Mouse (Mus musculus): ENCODE measurements around the gene Agl. TPM values are rescaled to one million over a fixed set of nuclear protein-coding genes. Genes with fewer than 3 reads are reported as not detected.
"Not testable (repeated sequence)": the region's sequence is repeated elsewhere in the genome, so short reads cannot be mapped to it uniquely, and the experiment has no call there.

Agl gene
- polyA plus RNA-seq, 1 experiment: 8.9 TPM

DNA sequence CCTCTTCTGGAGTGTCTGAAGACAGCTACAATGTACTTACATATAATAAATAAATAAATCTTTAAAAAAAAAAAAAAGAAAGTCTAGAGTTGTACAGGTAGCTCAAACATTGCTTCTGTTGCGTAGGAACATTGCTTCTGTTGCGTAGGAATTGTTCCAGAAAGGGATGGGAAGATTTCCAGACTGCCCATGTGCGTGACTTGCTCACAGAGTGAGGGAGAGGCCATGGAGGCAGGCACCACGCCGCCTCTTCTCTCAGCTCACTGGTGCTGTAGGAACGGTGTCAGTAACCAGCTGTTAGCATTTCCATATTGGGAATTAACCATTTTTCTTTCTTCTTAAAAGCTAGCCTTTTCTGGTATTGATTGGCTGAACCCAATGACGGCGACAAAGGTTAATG, 55.1 kb downstream of the Agl start:
- H3K27me3 ChIP-seq (ENCODE audit: control insufficient read depth, insufficient read depth, low read length): no peaks in the 10 kb centered on the region
- TF ChIP-seq CTCF (IDR thresholded peaks at IDR 0.05; ENCODE audit: borderline replicate concordance, control insufficient read depth, extremely low read depth, insufficient read depth, low read length, poor library complexity) (no peak), POLR2A (IDR thresholded peaks at IDR 0.05; ENCODE audit: control insufficient read depth, extremely low read depth, insufficient read depth, low read length, poor library complexity) (no peak)
- H3K27ac ChIP-seq (ENCODE audit: control insufficient read depth, insufficient read depth, low read length): no peak overlapping the region
- no peak overlapping the region for H3K4me3 ChIP-seq (ENCODE audit: control insufficient read depth, insufficient read depth, low read length)
- H3K4me1 ChIP-seq (replicated peaks; ENCODE audit: control insufficient read depth, insufficient read depth, low read length): no peaks in the 10 kb centered on the region
- no peak for DNase-seq
- 97% methylated on average over 8 of the region's 8 CpGs for WGBS
- H3K36me3 ChIP-seq (ENCODE audit: control insufficient read depth, insufficient read depth, low read length): no peaks in the 10 kb centered on the region

DNA sequence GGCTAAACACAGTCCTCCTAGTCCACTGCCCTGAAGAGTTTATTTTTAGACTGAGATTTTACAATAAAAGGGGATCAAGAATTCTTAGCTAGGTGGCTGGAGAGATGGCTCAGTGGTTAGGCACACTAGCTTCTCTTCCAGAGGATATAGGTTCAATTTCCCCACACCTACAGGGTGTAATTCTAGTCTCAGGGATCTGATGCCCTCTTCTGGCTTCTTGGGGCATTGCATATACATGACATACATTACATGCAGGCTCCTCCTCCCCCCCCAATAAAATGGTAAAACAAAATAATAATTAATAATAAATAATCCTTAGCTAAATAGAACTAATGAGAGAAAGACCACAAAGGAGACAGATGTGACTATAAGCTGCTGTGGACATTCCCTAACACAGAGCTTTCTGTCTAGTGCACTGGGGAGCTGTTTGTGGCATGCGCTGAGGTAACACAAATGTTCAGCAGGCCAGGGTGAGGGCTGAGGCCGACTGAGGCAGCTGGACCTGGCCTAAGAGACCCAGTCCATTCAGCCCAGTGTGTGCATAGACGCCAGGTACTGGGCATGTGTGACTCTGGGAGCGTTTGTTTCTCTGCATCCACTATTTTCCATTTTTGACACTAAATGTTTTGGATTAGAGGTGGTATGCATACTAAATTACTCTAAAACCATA, 56.6 kb downstream of the Agl start:
- no peaks in the 10 kb centered on the region for H3K4me1 ChIP-seq (replicated peaks; ENCODE audit: control insufficient read depth, insufficient read depth, low read length)
- H3K27ac ChIP-seq (ENCODE audit: control insufficient read depth, insufficient read depth, low read length): no peak overlapping the region
- TF ChIP-seq CTCF (IDR thresholded peaks at IDR 0.05; ENCODE audit: borderline replicate concordance, control insufficient read depth, extremely low read depth, insufficient read depth, low read length, poor library complexity) (no peak), POLR2A (IDR thresholded peaks at IDR 0.05; ENCODE audit: control insufficient read depth, extremely low read depth, insufficient read depth, low read length, poor library complexity) (no peak)
- no peaks in the 10 kb centered on the region for H3K36me3 ChIP-seq (ENCODE audit: control insufficient read depth, insufficient read depth, low read length)
- 84% methylated on average over 4 of the region's 4 CpGs for WGBS
- H3K27me3 ChIP-seq (ENCODE audit: control insufficient read depth, insufficient read depth, low read length): no peaks in the 10 kb centered on the region
- DNase-seq: peak; percentile 64
- no peak overlapping the region for H3K4me3 ChIP-seq (ENCODE audit: control insufficient read depth, insufficient read depth, low read length)

DNA sequence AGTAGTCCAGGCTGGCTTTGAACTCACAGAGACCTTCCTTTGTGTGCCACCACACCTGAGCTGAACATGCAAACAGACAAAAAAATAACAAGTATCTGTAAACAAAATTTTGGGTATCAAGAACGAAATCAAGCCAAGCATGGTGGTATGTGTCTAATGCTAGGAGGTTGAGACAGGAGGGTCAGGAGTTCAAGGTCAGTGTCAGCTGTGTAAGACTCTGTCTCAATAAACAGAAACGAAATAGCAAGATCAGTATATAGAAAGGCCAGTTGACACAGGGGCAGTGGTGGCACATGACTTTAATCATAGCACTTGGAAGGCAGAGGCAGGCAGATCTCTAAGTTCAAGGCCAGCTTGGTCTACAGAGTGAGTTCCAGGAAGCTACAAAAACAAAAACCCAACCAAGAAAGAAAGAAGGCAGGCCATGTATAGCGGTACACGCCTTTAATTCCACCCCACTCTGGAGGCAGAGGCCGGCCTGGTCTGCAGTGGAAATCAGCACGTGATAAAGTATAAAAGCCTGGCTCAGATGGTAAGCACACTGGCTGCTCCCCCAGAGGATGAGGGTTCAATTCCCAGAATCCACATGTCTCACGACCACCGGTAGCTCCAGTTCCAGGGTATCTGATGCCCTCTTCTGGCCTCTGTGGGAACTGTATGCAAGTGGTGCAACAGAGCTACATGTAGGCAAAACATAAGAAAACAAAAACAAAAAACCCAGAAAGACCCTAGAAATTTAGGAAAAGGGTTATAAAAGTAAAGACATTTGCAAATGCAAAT, 59.4 kb downstream of the Agl start:
- H3K4me3 ChIP-seq (ENCODE audit: control insufficient read depth, insufficient read depth, low read length): no peak overlapping the region
- no peak overlapping the region for H3K27ac ChIP-seq (ENCODE audit: control insufficient read depth, insufficient read depth, low read length)
- DNase-seq: peak; percentile 48
- WGBS: 77% methylated on average over 8 of the region's 8 CpGs
- H3K36me3 ChIP-seq (ENCODE audit: control insufficient read depth, insufficient read depth, low read length): no peaks in the 10 kb centered on the region
- no peaks in the 10 kb centered on the region for H3K4me1 ChIP-seq (replicated peaks; ENCODE audit: control insufficient read depth, insufficient read depth, low read length)
- no peaks in the 10 kb centered on the region for H3K27me3 ChIP-seq (ENCODE audit: control insufficient read depth, insufficient read depth, low read length)
- TF ChIP-seq CTCF (IDR thresholded peaks at IDR 0.05; ENCODE audit: borderline replicate concordance, control insufficient read depth, extremely low read depth, insufficient read depth, low read length, poor library complexity): 0 out of 2 replicates have a peak, but pooled peaks have one; percentile 24
- no peak for TF ChIP-seq POLR2A (IDR thresholded peaks at IDR 0.05; ENCODE audit: control insufficient read depth, extremely low read depth, insufficient read depth, low read length, poor library complexity)

DNA sequence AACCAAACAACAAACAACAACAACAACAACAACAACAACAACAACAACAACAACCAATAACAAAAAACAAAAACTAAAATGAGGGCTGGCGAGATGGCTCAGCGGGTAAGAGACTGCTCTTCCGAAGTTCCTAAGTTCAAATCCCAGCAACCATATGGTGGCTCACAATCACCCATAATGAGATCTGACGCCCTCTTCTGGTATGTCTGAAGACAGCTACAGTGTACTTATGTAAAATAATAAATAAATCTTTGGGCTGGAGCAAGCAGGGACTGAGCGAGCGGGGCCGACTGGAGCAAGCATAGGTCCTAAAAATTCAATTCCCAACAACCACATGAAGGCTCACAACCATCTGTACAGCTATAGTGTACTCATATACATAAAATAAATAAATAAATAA, 60.3 kb downstream of the Agl start:
- DNase-seq; H3K36me3 ChIP-seq (ENCODE audit: control insufficient read depth, insufficient read depth, low read length); H3K27me3 ChIP-seq (ENCODE audit: control insufficient read depth, insufficient read depth, low read length); H3K27ac ChIP-seq (ENCODE audit: control insufficient read depth, insufficient read depth, low read length); H3K4me1 ChIP-seq (replicated peaks; ENCODE audit: control insufficient read depth, insufficient read depth, low read length); H3K4me3 ChIP-seq (ENCODE audit: control insufficient read depth, insufficient read depth, low read length): not testable (repeated sequence)
- 96% methylated on average over 7 of the region's 7 CpGs for WGBS

DNA sequence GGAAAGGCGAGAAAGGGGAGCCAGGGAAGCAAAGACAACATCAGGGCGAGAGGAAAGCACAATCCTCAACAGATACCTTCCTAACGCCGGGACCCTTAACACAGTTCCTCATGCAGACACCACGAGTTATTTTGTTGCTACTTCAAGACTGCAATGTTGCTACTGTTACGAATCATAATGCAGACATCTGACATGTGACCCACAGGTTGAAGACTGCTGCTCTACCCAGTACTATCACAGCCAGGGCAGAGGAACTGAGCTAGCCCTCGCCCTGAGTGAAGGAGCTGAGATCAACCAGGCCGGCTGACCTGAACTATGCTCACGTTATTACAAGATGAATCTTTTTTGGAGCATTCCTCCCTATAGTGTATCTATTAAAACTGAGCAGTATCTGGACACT, 67.0 kb downstream of the Agl start:
- DNase-seq: no peak
- 89% methylated on average over 9 of the region's 9 CpGs for WGBS
- TF ChIP-seq CTCF (IDR thresholded peaks at IDR 0.05; ENCODE audit: borderline replicate concordance, control insufficient read depth, extremely low read depth, insufficient read depth, low read length, poor library complexity) (no peak), POLR2A (IDR thresholded peaks at IDR 0.05; ENCODE audit: control insufficient read depth, extremely low read depth, insufficient read depth, low read length, poor library complexity) (no peak)
- Histone ChIP-seq H3K36me3 (ENCODE audit: control insufficient read depth, insufficient read depth, low read length) (no peaks in the 10 kb centered on the region), H3K27me3 (ENCODE audit: control insufficient read depth, insufficient read depth, low read length) (no peaks in the 10 kb centered on the region), H3K4me1 (replicated peaks; ENCODE audit: control insufficient read depth, insufficient read depth, low read length) (no peaks in the 10 kb centered on the region), H3K27ac (ENCODE audit: control insufficient read depth, insufficient read depth, low read length) (no peak overlapping the region), H3K4me3 (ENCODE audit: control insufficient read depth, insufficient read depth, low read length) (no peak overlapping the region)

DNA sequence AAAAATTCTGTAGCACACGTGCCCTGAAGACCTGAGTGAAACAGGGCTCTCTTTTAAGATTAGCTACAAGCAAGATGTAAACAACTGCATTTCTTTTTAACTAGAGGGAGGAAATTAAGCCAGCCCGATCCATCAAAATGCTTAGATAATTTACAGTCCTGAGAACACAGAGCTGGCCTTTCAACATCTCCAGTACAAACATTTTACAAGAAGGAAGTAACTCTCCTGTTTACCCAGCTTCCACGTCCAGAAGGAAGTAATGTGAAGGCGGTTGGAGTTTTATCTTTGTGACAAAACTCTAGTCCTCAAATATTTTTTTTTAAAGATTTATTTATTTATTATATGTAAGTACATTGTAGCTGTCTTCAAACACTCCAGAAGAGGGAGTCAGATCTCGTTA, 67.9 kb downstream of the Agl start:
- Histone ChIP-seq H3K36me3 (ENCODE audit: control insufficient read depth, insufficient read depth, low read length) (no peaks in the 10 kb centered on the region), H3K27ac (ENCODE audit: control insufficient read depth, insufficient read depth, low read length) (no peak overlapping the region), H3K27me3 (ENCODE audit: control insufficient read depth, insufficient read depth, low read length) (no peaks in the 10 kb centered on the region), H3K4me3 (ENCODE audit: control insufficient read depth, insufficient read depth, low read length) (no peak overlapping the region), H3K4me1 (replicated peaks; ENCODE audit: control insufficient read depth, insufficient read depth, low read length) (no peaks in the 10 kb centered on the region)
- WGBS: 87% methylated on average over 5 of the region's 5 CpGs
- TF ChIP-seq CTCF (IDR thresholded peaks at IDR 0.05; ENCODE audit: borderline replicate concordance, control insufficient read depth, extremely low read depth, insufficient read depth, low read length, poor library complexity) (no peak), POLR2A (IDR thresholded peaks at IDR 0.05; ENCODE audit: control insufficient read depth, extremely low read depth, insufficient read depth, low read length, poor library complexity) (no peak)
- no peak for DNase-seq

Data from thymus, adult 2 months (tissue).